Mouse (Mus musculus): ENCODE data around the gene Rgma. TPM values are rescaled to one million over a fixed set of nuclear protein-coding genes. Genes with fewer than 3 reads are reported as not detected.

Rgma gene
- 37.0 and 40.5 TPM in 2 replicates for polyA plus RNA-seq (2014; fragmentation: Nextera tagmentation; extraction: Ambion mirVana)

GRCm38 (mm10) chr7:73375257-73376100, at the start of gene Rgma:
Gene Rgma, plus strand, starts transcription at chr7:73375509.
- DNase-seq (ENCODE audit: low spot score) (peak; percentile 91), ATAC-seq (replicated peaks; ENCODE audit: low FRiP score) (peak; percentile 85)
- H3K9ac ChIP-seq (ENCODE audit: low read length): peak within 1 kb of the TSS; percentile 95
- peaks cover 29% of the 10 kb centered on the region for H3K4me1 ChIP-seq (replicated peaks; ENCODE audit: control insufficient read depth, insufficient read depth, low read length)
- no peaks in the 10 kb centered on the region for H3K36me3 ChIP-seq (ENCODE audit: control insufficient read depth, insufficient read depth, low read length)
- H3K27me3 ChIP-seq (ENCODE audit: control insufficient read depth, insufficient read depth, low read length): peaks cover 4% of the 10 kb centered on the region; the same call in 1 of the 2 replicates
- WGBS: under 1% methylated on average over 72 of the region's 85 CpGs
- H3K4me2 ChIP-seq (ENCODE audit: low read depth, low read length, severe bottlenecking): peak within 1 kb of the TSS; percentile 88
- peak within 1 kb of the TSS; percentile 76 for H3K4me3 ChIP-seq (ENCODE audit: low read depth, low read length)
- H3K27ac ChIP-seq (ENCODE audit: low read depth, low read length): peak within 1 kb of the TSS; percentile 86
- H3K9me3 ChIP-seq (ENCODE audit: control insufficient read depth, low read length): no peaks in the 10 kb centered on the region

- no peak for ATAC-seq (replicated peaks; ENCODE audit: low FRiP score)
- H3K4me1 ChIP-seq (replicated peaks; ENCODE audit: control insufficient read depth, insufficient read depth, low read length): no peaks in the 10 kb centered on the region; the same call in 1 of the 2 replicates
Measured at GRCm38 (mm10) chr7:73326236-73326635, 49.1 kb upstream of the Rgma start.

GRCm38 (mm10) chr7:73326680-73327079, 48.6 kb upstream of the Rgma start:
- H3K4me3 ChIP-seq (ENCODE audit: low read depth, low read length): no peak overlapping the region
- no peak overlapping the region for H3K9ac ChIP-seq (ENCODE audit: low read length)
- H3K9me3 ChIP-seq (ENCODE audit: control insufficient read depth, low read length): no peaks in the 10 kb centered on the region
- H3K4me1 ChIP-seq (replicated peaks; ENCODE audit: control insufficient read depth, insufficient read depth, low read length): no peaks in the 10 kb centered on the region; the same call in 1 of the 2 replicates
- H3K4me2 ChIP-seq (ENCODE audit: low read depth, low read length, severe bottlenecking): no peak overlapping the region
- ATAC-seq (replicated peaks; ENCODE audit: low FRiP score) (no peak), DNase-seq (ENCODE audit: low spot score) (no peak)
- H3K36me3 ChIP-seq (ENCODE audit: control insufficient read depth, insufficient read depth, low read length): no peaks in the 10 kb centered on the region; the same call in 1 of the 2 replicates
- H3K27ac ChIP-seq (ENCODE audit: low read depth, low read length): no peak overlapping the region
- no peaks in the 10 kb centered on the region for H3K27me3 ChIP-seq (ENCODE audit: control insufficient read depth, insufficient read depth, low read length)
- 95% methylated on average over 11 of the region's 11 CpGs for WGBS

More at GRCm38 (mm10) chr7:73326236-73326635, 49.1 kb upstream of the Rgma start:
- no peak for DNase-seq (ENCODE audit: low spot score)
- Histone ChIP-seq H3K9ac (ENCODE audit: low read length) (no peak overlapping the region), H3K9me3 (ENCODE audit: control insufficient read depth, low read length) (no peaks in the 10 kb centered on the region), H3K4me3 (ENCODE audit: low read depth, low read length) (no peak overlapping the region), H3K4me2 (ENCODE audit: low read depth, low read length, severe bottlenecking) (no peak overlapping the region), H3K27me3 (ENCODE audit: control insufficient read depth, insufficient read depth, low read length) (no peaks in the 10 kb centered on the region), H3K27ac (ENCODE audit: low read depth, low read length) (no peak overlapping the region), H3K36me3 (ENCODE audit: control insufficient read depth, insufficient read depth, low read length) (no peaks in the 10 kb centered on the region; the same call in 1 of the 2 replicates)
- 85% methylated on average over 14 of the region's 14 CpGs for WGBS

GRCm38 (mm10) chr7:73327193-73327592, 48.1 kb upstream of the Rgma start:
- H3K27ac ChIP-seq (ENCODE audit: low read depth, low read length): no peak overlapping the region
- no peaks in the 10 kb centered on the region for H3K9me3 ChIP-seq (ENCODE audit: control insufficient read depth, low read length)
- H3K27me3 ChIP-seq (ENCODE audit: control insufficient read depth, insufficient read depth, low read length): no peaks in the 10 kb centered on the region
- no peak overlapping the region for H3K4me2 ChIP-seq (ENCODE audit: low read depth, low read length, severe bottlenecking)
- ATAC-seq (replicated peaks; ENCODE audit: low FRiP score) (no peak), DNase-seq (ENCODE audit: low spot score) (no peak)
- no peaks in the 10 kb centered on the region; the same call in 1 of the 2 replicates for H3K36me3 ChIP-seq (ENCODE audit: control insufficient read depth, insufficient read depth, low read length)
- 83% methylated on average over 8 of the region's 8 CpGs for WGBS
- H3K4me3 ChIP-seq (ENCODE audit: low read depth, low read length): no peak overlapping the region
- H3K4me1 ChIP-seq (replicated peaks; ENCODE audit: control insufficient read depth, insufficient read depth, low read length): no peaks in the 10 kb centered on the region; the same call in 1 of the 2 replicates
- no peak overlapping the region for H3K9ac ChIP-seq (ENCODE audit: low read length)

DNA sequence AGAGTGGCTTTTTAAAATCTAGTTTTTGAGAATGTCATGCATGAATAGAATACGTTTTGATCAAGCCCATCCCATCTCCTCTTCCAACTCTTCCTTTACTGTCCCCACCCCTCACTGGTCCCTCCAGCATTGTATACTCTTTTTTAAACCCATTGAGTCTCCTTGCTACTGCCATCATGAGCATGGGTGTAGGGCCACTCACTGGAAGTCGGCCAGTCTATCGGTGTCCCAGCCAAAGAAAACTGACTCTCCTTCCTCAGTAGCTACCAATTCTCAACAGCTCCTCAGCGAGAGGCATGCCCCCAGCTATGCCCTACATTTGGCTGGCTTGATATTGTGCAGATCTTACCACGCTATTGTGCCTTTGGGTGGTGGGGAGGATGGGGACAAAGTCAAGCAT, 47.7 kb upstream of the Rgma start:
- Histone ChIP-seq H3K36me3 (ENCODE audit: control insufficient read depth, insufficient read depth, low read length) (no peaks in the 10 kb centered on the region), H3K4me3 (ENCODE audit: low read depth, low read length) (no peak overlapping the region), H3K27me3 (ENCODE audit: control insufficient read depth, insufficient read depth, low read length) (no peaks in the 10 kb centered on the region), H3K9me3 (ENCODE audit: control insufficient read depth, low read length) (no peaks in the 10 kb centered on the region), H3K27ac (ENCODE audit: low read depth, low read length) (no peak overlapping the region), H3K4me1 (replicated peaks; ENCODE audit: control insufficient read depth, insufficient read depth, low read length) (no peaks in the 10 kb centered on the region; the same call in 1 of the 2 replicates), H3K9ac (ENCODE audit: low read length) (no peak overlapping the region), H3K4me2 (ENCODE audit: low read depth, low read length, severe bottlenecking) (no peak overlapping the region)
- WGBS: 92% methylated on average over 5 of the region's 5 CpGs
- ATAC-seq (replicated peaks; ENCODE audit: low FRiP score) (no peak), DNase-seq (ENCODE audit: low spot score) (no peak)

- no peak overlapping the region for H3K4me2 ChIP-seq (ENCODE audit: low read depth, low read length, severe bottlenecking)
- H3K9ac ChIP-seq (ENCODE audit: low read length): no peak overlapping the region
- WGBS: 47% methylated on average over 5 of the region's 5 CpGs
- H3K27me3 ChIP-seq (ENCODE audit: control insufficient read depth, insufficient read depth, low read length): no peaks in the 10 kb centered on the region
- H3K36me3 ChIP-seq (ENCODE audit: control insufficient read depth, insufficient read depth, low read length): no peaks in the 10 kb centered on the region
- no peak for DNase-seq (ENCODE audit: low spot score)
- H3K9me3 ChIP-seq (ENCODE audit: control insufficient read depth, low read length): no peaks in the 10 kb centered on the region
- peaks cover 3% of the 10 kb centered on the region; the same call in 1 of the 2 replicates for H3K4me1 ChIP-seq (replicated peaks; ENCODE audit: control insufficient read depth, insufficient read depth, low read length)
- H3K27ac ChIP-seq (ENCODE audit: low read depth, low read length): no peak overlapping the region
- H3K4me3 ChIP-seq (ENCODE audit: low read depth, low read length): no peak overlapping the region
- ATAC-seq (replicated peaks; ENCODE audit: low FRiP score): no peak
Measured at GRCm38 (mm10) chr7:73328653-73329207, 46.6 kb upstream of the Rgma start.

GRCm38 (mm10) chr7:73330754-73331153, 44.6 kb upstream of the Rgma start:
- ATAC-seq (replicated peaks; ENCODE audit: low FRiP score) (no peak), DNase-seq (ENCODE audit: low spot score) (no peak)
- no peaks in the 10 kb centered on the region for H3K36me3 ChIP-seq (ENCODE audit: control insufficient read depth, insufficient read depth, low read length)
- no peaks in the 10 kb centered on the region for H3K9me3 ChIP-seq (ENCODE audit: control insufficient read depth, low read length)
- 95% methylated on average over 12 of the region's 12 CpGs for WGBS
- H3K9ac ChIP-seq (ENCODE audit: low read length): no peak overlapping the region
- H3K27ac ChIP-seq (ENCODE audit: low read depth, low read length): no peak overlapping the region
- H3K4me3 ChIP-seq (ENCODE audit: low read depth, low read length): no peak overlapping the region
- H3K4me2 ChIP-seq (ENCODE audit: low read depth, low read length, severe bottlenecking): no peak overlapping the region
- peaks cover 3% of the 10 kb centered on the region; the same call in 1 of the 2 replicates for H3K4me1 ChIP-seq (replicated peaks; ENCODE audit: control insufficient read depth, insufficient read depth, low read length)
- H3K27me3 ChIP-seq (ENCODE audit: control insufficient read depth, insufficient read depth, low read length): no peaks in the 10 kb centered on the region

DNA sequence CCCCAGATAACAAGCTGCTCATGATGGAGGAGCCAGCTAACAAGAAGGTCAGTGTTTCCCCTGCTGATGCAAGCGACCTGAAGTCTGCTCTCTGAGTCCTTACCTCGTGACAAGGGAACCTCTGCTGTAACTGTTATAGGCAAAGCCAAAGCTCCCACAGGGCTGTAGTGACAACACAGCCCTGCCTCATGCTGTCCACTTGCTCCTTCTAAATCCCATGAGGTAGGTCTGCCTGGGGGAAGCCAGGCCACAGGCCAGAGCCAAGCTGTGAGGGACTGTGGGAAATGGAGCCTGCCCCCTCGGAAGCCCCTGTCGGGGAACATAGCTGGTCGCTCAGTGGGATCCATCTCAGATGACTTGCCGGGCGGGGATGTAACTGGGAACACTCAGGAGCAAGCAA, 43.7 kb upstream of the Rgma start:
- Histone ChIP-seq H3K4me2 (ENCODE audit: low read depth, low read length, severe bottlenecking) (no peak overlapping the region), H3K27ac (ENCODE audit: low read depth, low read length) (no peak overlapping the region), H3K4me1 (replicated peaks; ENCODE audit: control insufficient read depth, insufficient read depth, low read length) (peaks cover 3% of the 10 kb centered on the region; the same call in 1 of the 2 replicates), H3K27me3 (ENCODE audit: control insufficient read depth, insufficient read depth, low read length) (no peaks in the 10 kb centered on the region), H3K4me3 (ENCODE audit: low read depth, low read length) (no peak overlapping the region), H3K36me3 (ENCODE audit: control insufficient read depth, insufficient read depth, low read length) (no peaks in the 10 kb centered on the region), H3K9ac (ENCODE audit: low read length) (no peak overlapping the region), H3K9me3 (ENCODE audit: control insufficient read depth, low read length) (no peaks in the 10 kb centered on the region)
- no peak for DNase-seq (ENCODE audit: low spot score)
- ATAC-seq (replicated peaks; ENCODE audit: low FRiP score): no peak
- WGBS: 74% methylated on average over 7 of the region's 7 CpGs
